Mouse (Mus musculus) spleen, adult 2 months (tissue): ENCODE measurements around the gene Slc13a3. TPM values are rescaled to one million over a fixed set of nuclear protein-coding genes. Genes with fewer than 3 reads are reported as not detected.

ENCODE experiments used
- DNase-seq, 2 experiments: peaks; one replicate each; pipeline versions ENCODE4 v3.0.0 to v3.0.0-alpha.2; 2012 to 2021; ENCODE audit warnings: low spot score in 2 of 2, low read depth in 1 of 2
- H3K27ac ChIP-seq: fragments of 200-500 bp; 2 replicates; pipeline ENCODE4 v1.5.1; 2012; ENCODE audit warnings: low read length, inconsistent platforms; ENCODE audit not compliant: insufficient read depth
- H3K27me3 ChIP-seq: fragments of 200-500 bp; 2 replicates; pipeline ENCODE4 v1.6.1; 2012; ENCODE audit warnings: mild to moderate bottlenecking, moderate library complexity, low read length, inconsistent platforms; ENCODE audit not compliant: control insufficient read depth, insufficient read depth
- H3K36me3 ChIP-seq: fragments of 200-500 bp; 2 replicates; pipeline ENCODE4 v1.6.1; 2012; ENCODE audit warnings: mild to moderate bottlenecking, low read length, inconsistent platforms; ENCODE audit not compliant: control insufficient read depth, insufficient read depth
- H3K4me1 ChIP-seq: fragments of 200-500 bp; 2 replicates; pipeline ENCODE4 v1.6.1; 2011; ENCODE audit warnings: inconsistent platforms; ENCODE audit not compliant: control insufficient read depth, insufficient read depth, insufficient read length
- H3K4me3 ChIP-seq: fragments of 200-500 bp; 2 replicates; pipeline ENCODE4 v1.5.1; 2011; ENCODE audit warnings: mild to moderate bottlenecking, inconsistent platforms; ENCODE audit not compliant: insufficient read depth, insufficient read length; ENCODE audit errors: extremely low read depth
- CTCF ChIP-seq: fragments of 200-500 bp; IDR thresholded peaks from 2 replicates; pipeline ENCODE4 v1.5.1; 2011; ENCODE audit warnings: mild to moderate bottlenecking, inconsistent platforms; ENCODE audit not compliant: insufficient read depth, insufficient read length, insufficient replicate concordance; ENCODE audit errors: extremely low read depth
- POLR2A ChIP-seq: fragments of 200-500 bp; IDR thresholded peaks from 2 replicates; pipeline ENCODE4 v1.6.1; 2011; ENCODE audit warnings: low read depth, low read length, inconsistent platforms
- WGBS: fragments of 180-500 bp; shearing (Covaris S2); methylation state at CpG from one replicate; pipeline ENCODE4 v1.1.7; 2018; 5-methylcytosine and 5-hydroxymethylcytosine counted together
- polyA plus RNA-seq: library from polyadenylated mRNA; depleted of rRNA; stranded (reverse); fragments of >200 nt; gene quantifications from 2 replicates; pipeline ENCODE4 v1.2.3, GENCODE M21; 2012

The Slc13a3 gene
- polyA plus RNA-seq, 1 experiment: 0.94 TPM

DNA sequence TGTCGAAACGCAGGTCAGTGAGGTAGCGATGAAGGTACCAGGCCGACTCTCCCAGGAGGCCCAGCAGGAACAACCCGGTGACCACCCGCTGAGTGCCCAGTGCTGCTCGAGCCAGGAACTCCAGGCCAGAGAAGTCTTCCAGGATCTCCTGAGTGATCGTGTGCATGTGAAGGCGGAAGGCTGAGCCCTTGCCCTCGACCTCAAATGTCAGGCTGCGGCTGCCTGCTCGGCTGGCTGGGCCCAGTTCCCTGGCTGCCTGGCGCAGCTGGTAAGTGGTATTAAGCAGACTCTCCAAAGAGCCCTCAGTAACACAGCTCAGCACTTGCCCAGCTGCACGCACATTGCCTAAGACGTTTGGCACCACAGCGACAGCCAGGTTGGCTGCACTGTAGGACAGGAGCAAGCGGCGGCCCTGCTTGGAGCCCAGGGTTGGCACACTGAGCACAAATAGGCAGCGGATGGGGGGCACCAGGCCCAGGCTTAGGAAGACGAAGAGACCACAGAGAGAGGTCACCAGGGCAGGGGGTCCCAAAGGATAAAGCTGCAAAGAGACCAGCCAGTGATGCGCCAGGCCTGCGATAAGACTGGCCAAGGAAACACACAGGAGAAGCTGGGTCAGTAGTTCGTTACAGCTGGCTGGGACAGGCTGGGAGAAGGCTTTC, 75.4 kb downstream of the Slc13a3 start:
- WGBS: 88% methylated on average over 23 of the region's 23 CpGs

DNA sequence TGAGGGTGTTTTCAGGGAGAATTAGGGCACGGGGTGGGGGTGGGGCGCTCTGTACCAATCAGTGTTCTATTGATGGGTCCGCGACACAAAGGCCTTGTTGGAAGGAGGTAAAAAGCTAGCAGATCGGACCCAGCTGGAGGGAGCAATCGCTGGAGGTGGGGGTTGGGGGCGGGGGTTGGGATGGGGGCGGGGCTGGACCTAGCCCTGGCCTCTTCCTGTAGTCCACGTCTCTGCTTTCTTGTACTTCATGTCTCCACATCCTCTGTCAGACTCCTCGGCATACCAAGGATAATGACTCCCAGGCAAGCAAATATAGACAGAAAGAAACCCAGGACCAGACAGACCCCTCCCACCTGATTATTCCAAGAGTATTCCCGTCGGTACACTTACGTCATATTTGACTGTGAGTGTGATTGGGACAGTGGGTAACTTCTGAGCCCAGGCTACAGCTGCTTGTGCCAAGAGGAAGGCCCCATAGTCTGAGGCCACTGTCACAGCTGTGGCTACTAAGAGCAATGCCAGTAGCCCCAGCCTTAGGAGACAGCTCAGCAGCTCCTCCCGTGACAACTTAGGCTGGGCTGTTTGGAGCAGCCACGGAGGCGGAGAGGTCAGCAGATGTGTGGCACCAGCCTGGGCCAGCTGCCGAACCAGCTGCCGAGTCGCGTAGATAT, 76.1 kb downstream of the Slc13a3 start:
- WGBS: 81% methylated on average over 20 of the region's 20 CpGs
- no peaks in the 10 kb centered on the region; the same call in none of the 2 replicates for H3K4me1 ChIP-seq
- TF ChIP-seq POLR2A: no peak
- no peak for TF ChIP-seq CTCF
- H3K27ac ChIP-seq: no peak overlapping the region
- no peak overlapping the region for H3K4me3 ChIP-seq
- DNase-seq: no peak
- no peaks in the 10 kb centered on the region for H3K27me3 ChIP-seq
- H3K36me3 ChIP-seq: no peaks in the 10 kb centered on the region

More for the DNA sequence above, 75.4 kb downstream of the Slc13a3 start:
- H3K4me3 ChIP-seq: no peak overlapping the region
- TF ChIP-seq CTCF (no peak), POLR2A (no peak)
- no peaks in the 10 kb centered on the region; the same call in none of the 2 replicates for H3K4me1 ChIP-seq
- no peak overlapping the region for H3K27ac ChIP-seq
- H3K36me3 ChIP-seq: no peaks in the 10 kb centered on the region
- H3K27me3 ChIP-seq: no peaks in the 10 kb centered on the region
- no peak for DNase-seq

DNA sequence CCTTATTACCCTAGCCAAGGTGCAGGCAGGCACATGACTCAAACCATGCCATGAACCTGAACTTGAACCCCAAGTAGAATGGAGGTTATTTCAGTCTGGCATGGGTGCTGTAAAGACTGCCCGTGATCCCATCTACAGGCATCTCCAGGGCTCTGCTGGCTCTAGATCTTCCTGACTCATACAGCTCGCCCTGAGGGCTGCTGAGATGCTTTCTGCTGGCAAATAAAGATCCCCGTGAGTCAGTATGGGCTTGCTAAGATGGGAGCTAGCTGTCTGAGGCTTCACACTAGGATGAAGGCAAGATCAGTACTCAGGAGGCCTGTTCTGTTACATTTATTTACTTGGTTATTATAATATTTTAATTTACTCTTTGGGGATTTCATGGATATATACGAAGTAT, 80.9 kb downstream of the Slc13a3 start:
- H3K27ac ChIP-seq: no peak overlapping the region
- no peaks in the 10 kb centered on the region for H3K36me3 ChIP-seq
- TF ChIP-seq POLR2A: no peak
- no peak for TF ChIP-seq CTCF
- 90% methylated on average over 4 of the region's 4 CpGs for WGBS
- no peaks in the 10 kb centered on the region; the same call in 1 of the 2 replicates for H3K4me1 ChIP-seq
- no peak for DNase-seq
- no peaks in the 10 kb centered on the region for H3K27me3 ChIP-seq
- no peak overlapping the region for H3K4me3 ChIP-seq

DNA sequence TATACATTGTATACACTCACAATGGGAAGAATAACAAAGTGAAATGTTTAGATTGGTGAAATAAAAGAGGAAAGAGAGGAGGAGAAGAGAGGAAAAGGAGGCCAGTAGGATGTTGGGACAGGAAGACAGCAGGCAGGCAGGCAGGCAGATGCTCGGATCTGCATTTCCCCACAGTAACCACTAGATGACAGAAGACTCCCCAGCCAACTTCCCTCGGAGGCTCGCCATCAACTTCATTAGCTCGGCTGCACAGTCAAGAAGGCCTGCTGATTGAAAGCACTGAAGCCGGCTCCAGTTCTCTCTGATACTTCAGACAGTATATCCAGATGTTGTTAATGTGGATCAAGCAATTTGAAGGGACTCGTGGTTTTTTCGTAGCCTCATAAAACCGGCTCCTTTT, 81.5 kb downstream of the Slc13a3 start:
- H3K4me3 ChIP-seq: no peak overlapping the region
- 23% methylated on average over 8 of the region's 8 CpGs for WGBS
- DNase-seq: no peak
- TF ChIP-seq CTCF: peak; percentile 46; the same call in 1 of the 2 replicates
- TF ChIP-seq POLR2A: no peak
- H3K27ac ChIP-seq: no peak overlapping the region
- H3K27me3 ChIP-seq: no peaks in the 10 kb centered on the region
- H3K36me3 ChIP-seq: no peaks in the 10 kb centered on the region
- H3K4me1 ChIP-seq: no peaks in the 10 kb centered on the region; the same call in 1 of the 2 replicates

DNA sequence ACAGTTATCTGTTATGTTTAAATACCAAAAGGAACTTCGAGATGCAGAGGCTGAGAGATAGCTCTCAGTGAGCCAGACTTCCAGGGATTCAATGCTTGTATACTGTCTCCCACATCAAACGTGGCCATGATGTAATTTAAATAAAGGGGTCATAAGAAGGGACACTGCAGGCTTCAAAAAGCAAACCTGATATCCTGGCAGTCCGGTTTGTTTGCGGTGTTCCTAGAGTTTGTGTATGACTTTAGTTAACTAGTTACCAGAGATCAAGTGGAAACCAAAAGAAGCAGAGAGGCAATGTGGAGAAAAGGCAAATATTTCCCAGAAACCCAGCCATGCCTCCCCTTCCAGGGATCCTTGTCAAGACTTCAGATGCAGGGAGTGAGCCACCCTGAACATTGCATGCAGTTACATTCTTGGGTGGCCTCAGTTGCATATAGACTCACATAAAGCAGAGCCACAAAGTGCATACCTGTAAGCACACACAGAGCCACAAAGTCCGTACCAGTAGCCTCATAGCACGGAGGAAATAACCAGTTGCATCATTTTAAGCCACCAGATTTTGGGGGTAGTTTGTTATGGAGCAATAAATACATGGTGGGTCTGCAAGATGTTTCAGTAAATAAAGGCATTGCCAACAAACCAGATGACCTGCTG, 83.6 kb downstream of the Slc13a3 start:
- 85% methylated on average over 6 of the region's 6 CpGs for WGBS
- no peak overlapping the region for H3K27ac ChIP-seq
- no peak for DNase-seq
- no peak for TF ChIP-seq POLR2A
- no peaks in the 10 kb centered on the region for H3K36me3 ChIP-seq
- no peaks in the 10 kb centered on the region for H3K4me1 ChIP-seq
- H3K4me3 ChIP-seq: no peak overlapping the region
- H3K27me3 ChIP-seq: no peaks in the 10 kb centered on the region

DNA sequence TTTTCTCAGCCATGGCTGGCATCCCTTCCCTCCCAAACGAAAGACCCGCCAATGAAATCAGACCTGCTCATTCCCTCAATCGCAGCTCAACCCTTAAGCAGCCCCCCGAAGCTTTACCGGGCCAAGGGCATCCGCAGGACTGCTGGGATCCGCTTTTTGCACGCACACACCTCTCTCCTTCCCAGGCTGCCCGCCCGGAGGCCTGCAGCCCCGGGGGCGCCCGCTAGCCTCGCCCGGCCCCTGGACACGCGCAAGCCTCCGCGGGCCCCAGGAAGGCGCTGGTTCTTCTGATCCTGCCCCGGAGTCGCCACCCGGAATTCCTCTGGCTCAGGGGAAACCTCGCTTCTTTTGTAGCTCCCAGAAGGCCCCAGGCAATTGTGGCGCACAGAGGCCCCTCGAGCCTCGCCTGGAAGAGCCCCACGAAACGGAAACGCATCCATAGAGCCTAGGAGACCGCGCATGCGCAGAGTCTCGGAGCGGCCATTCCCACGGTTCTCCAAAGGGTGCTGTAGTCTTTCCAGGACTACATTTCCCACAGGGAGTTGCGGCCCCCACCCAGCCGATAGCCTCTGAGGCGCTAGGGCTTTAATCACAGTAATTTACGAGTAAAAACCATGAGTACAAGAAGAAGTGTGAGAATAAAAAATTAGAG, 85.1 kb downstream of the Slc13a3 start, which contains the start of gene Zfp334:
Gene Zfp334 (minus strand): TSS at position 416 of the 652 bp plus-strand sequence.
- Histone ChIP-seq H3K27me3 (no peaks in the 10 kb centered on the region), H3K4me3 (peak within 1 kb of the TSS; percentile 34; the same call in 1 of the 2 replicates), H3K4me1 (no peaks in the 10 kb centered on the region), H3K36me3 (no peaks in the 10 kb centered on the region), H3K27ac (no peak within 1 kb of the TSS)
- DNase-seq: peak in 1 of 2 experiments; percentile 24
- WGBS: 5% methylated on average over 40 of the region's 40 CpGs
- TF ChIP-seq POLR2A (no peak), CTCF (no peak)
